Mouse (Mus musculus): ENCODE measurements around the gene Ate1. TPM values are rescaled to one million over a fixed set of nuclear protein-coding genes. Genes with fewer than 3 reads are reported as not detected.
"Not testable (repeated sequence)": the region's sequence is repeated elsewhere in the genome, so short reads cannot be mapped to it uniquely, and the experiment has no call there.

The Ate1 gene
- polyA plus RNA-seq, 1 experiment from 2014 or later: 73.7 TPM

GRCm38 (mm10) chr7:130535174-130535573 lies 15.0 kb upstream of the Ate1 start:
- H3K4me2 ChIP-seq (ENCODE audit: low read length): no peak overlapping the region
- no peak overlapping the region for H3K4me3 ChIP-seq (ENCODE audit: low read depth, low read length)
- no peak for DNase-seq (ENCODE audit: low spot score)
- H3K4me1 ChIP-seq (ENCODE audit: control insufficient read depth, insufficient read depth, low read length): no peaks in the 10 kb centered on the region
- peaks cover 61% of the 10 kb centered on the region for H3K36me3 ChIP-seq (ENCODE audit: control insufficient read depth, insufficient read depth, low read length)
- no peak overlapping the region for H3K9ac ChIP-seq (ENCODE audit: low read length)
- WGBS: 89% methylated on average over 4 of the region's 4 CpGs
- no peak for ATAC-seq
- no peaks in the 10 kb centered on the region for H3K27me3 ChIP-seq (replicated peaks; ENCODE audit: control insufficient read depth, insufficient read depth, low read length)
- H3K27ac ChIP-seq (ENCODE audit: low read depth, low read length): no peak overlapping the region
- H3K9me3 ChIP-seq (replicated peaks; ENCODE audit: control insufficient read depth, low read length): no peaks in the 10 kb centered on the region

DNA sequence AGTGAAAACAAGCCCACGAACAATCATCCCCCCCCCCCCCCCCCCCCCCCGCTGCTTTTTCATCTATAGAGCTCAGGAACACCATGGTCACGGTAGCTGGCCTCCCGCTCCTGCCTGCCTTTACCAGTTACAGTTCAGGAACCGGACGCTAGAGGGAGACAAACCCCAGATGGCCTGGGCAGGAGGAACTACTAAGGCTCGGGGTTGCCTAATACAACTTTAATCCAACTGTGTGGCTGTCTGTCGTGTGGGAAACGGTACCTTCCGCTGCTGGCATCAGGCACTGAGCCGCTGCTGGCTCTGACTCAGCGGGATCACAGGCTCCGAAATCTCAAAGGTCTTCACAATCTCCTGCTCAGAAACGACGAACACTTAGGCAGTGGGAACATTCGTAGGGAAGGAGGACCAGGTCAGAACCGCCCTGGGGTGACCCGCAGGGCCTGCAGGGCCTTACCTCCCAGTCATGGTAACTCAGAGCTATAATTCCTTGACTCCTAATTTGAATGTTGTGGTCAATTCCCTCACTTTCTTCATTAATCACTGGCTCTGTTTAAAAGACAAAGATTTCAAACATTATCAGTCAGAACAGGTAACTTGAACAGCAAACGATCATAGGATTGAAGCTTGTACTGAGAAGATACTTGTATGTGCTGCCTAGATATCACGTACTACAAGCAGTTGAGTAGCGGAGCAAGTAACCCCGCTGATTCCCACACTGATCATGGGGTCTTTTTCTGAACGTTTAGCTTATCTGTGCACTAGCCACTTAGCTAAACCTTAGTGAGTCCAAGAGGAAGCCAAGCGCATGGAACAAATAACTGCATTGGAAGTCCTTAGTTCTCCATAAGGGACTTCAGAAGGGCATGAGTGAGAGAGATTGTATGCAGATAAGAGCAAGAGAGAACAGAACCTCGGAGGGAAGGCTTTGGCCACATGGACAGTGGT lies 13.4 kb upstream of the Ate1 start:
- peak; percentile 71 for ATAC-seq
- Histone ChIP-seq H3K9ac (ENCODE audit: low read length) (no peak overlapping the region), H3K4me3 (ENCODE audit: low read depth, low read length) (no peak overlapping the region), H3K36me3 (ENCODE audit: control insufficient read depth, insufficient read depth, low read length) (peaks cover 45% of the 10 kb centered on the region), H3K27me3 (replicated peaks; ENCODE audit: control insufficient read depth, insufficient read depth, low read length) (no peaks in the 10 kb centered on the region), H3K4me1 (ENCODE audit: control insufficient read depth, insufficient read depth, low read length) (no peaks in the 10 kb centered on the region), H3K9me3 (replicated peaks; ENCODE audit: control insufficient read depth, low read length) (no peaks in the 10 kb centered on the region), H3K27ac (ENCODE audit: low read depth, low read length) (no peak overlapping the region), H3K4me2 (ENCODE audit: low read length) (no peak overlapping the region)
- WGBS: 47% methylated on average over 24 of the region's 25 CpGs
- DNase-seq (ENCODE audit: low spot score): peak; percentile 85

- H3K36me3 ChIP-seq (ENCODE audit: control insufficient read depth, insufficient read depth, low read length): peaks cover 23% of the 10 kb centered on the region
- 96% methylated on average over 14 of the region's 15 CpGs for WGBS
- H3K27me3 ChIP-seq (replicated peaks; ENCODE audit: control insufficient read depth, insufficient read depth, low read length); DNase-seq (ENCODE audit: low spot score); H3K4me3 ChIP-seq (ENCODE audit: low read depth, low read length); H3K27ac ChIP-seq (ENCODE audit: low read depth, low read length); H3K4me1 ChIP-seq (ENCODE audit: control insufficient read depth, insufficient read depth, low read length); H3K9me3 ChIP-seq (replicated peaks; ENCODE audit: control insufficient read depth, low read length); ATAC-seq; H3K9ac ChIP-seq (ENCODE audit: low read length); H3K4me2 ChIP-seq (ENCODE audit: low read length): not testable (repeated sequence)
Measured at GRCm38 (mm10) chr7:130531138-130531537, 11.0 kb upstream of the Ate1 start.

GRCm38 (mm10) chr7:130527306-130527705 lies 7.1 kb upstream of the Ate1 start:
- H3K27ac ChIP-seq (ENCODE audit: low read depth, low read length): no peak overlapping the region
- DNase-seq (ENCODE audit: low spot score): no peak

DNA sequence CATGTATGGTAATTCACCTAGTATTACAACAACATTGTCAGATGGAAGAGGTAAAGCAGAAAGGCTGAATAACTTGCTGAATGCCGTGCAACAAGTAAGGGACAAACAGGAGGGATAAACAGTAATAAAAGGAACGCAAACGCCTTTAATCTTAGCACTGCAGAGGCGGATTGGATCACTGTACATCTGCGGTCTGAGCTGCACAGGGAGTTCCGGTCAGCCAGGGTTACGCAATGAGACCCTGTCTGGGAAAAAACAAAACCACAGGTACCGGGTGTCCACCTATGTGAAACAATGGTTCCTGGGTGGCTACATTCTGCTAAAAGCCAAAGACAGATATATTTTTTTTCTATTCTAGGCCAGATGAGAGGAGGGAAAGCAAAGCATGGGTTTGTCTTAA lies 3.3 kb upstream of the Ate1 start:
- ATAC-seq: no peak
- H3K36me3 ChIP-seq (ENCODE audit: control insufficient read depth, insufficient read depth, low read length): no peaks in the 10 kb centered on the region
- H3K4me3 ChIP-seq (ENCODE audit: low read depth, low read length): no peak overlapping the region
- H3K9ac ChIP-seq (ENCODE audit: low read length): no peak overlapping the region
- peaks cover 3% of the 10 kb centered on the region; the same call in 1 of the 2 replicates for H3K4me1 ChIP-seq (ENCODE audit: control insufficient read depth, insufficient read depth, low read length)
- H3K27me3 ChIP-seq (replicated peaks; ENCODE audit: control insufficient read depth, insufficient read depth, low read length): no peaks in the 10 kb centered on the region
- WGBS: 93% methylated on average over 8 of the region's 8 CpGs
- no peak overlapping the region for H3K27ac ChIP-seq (ENCODE audit: low read depth, low read length)
- H3K4me2 ChIP-seq (ENCODE audit: low read length): no peak overlapping the region
- no peaks in the 10 kb centered on the region for H3K9me3 ChIP-seq (replicated peaks; ENCODE audit: control insufficient read depth, low read length)
- DNase-seq (ENCODE audit: low spot score): no peak

More at GRCm38 (mm10) chr7:130527306-130527705, 7.1 kb upstream of the Ate1 start:
- Histone ChIP-seq H3K9ac (ENCODE audit: low read length) (no peak overlapping the region), H3K27me3 (replicated peaks; ENCODE audit: control insufficient read depth, insufficient read depth, low read length) (no peaks in the 10 kb centered on the region), H3K4me2 (ENCODE audit: low read length) (no peak overlapping the region), H3K4me1 (ENCODE audit: control insufficient read depth, insufficient read depth, low read length) (no peaks in the 10 kb centered on the region), H3K36me3 (ENCODE audit: control insufficient read depth, insufficient read depth, low read length) (peaks cover 8% of the 10 kb centered on the region), H3K9me3 (replicated peaks; ENCODE audit: control insufficient read depth, low read length) (no peaks in the 10 kb centered on the region), H3K4me3 (ENCODE audit: low read depth, low read length) (no peak overlapping the region)
- WGBS: 81% methylated on average over 9 of the region's 9 CpGs
- ATAC-seq: no peak

DNA sequence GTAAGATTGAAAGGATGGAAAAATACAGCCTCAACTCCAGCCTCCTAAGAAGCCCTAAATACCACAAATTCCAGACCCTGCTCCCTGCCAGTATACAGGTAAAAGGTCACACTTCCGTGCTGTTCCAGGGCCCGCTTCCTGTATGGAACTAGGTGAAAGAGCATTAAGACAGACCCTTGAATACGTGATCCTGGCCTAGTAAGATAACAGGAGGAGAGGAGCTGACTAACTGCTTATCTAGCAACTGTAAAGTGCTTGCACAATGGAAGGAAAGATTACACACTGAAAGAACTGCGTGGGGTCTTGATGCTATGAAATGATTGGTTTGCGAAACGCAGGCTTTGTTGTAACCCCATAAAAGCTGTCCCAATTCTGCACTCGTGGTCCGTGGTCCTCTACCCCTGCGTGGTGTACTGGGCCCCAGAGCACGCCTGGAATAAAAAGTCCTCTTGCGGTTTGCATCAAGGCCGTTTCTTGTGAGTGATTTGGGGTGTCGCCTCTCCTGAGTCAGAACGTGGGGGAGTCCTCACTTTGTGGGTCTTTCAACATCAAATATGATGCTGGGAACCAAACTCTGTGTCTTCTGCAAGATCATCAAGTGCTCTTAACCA lies 748 bp upstream of the Ate1 start:
- no peak overlapping the region for H3K9ac ChIP-seq (ENCODE audit: low read length)
- H3K4me2 ChIP-seq (ENCODE audit: low read length): no peak overlapping the region
- H3K4me1 ChIP-seq (ENCODE audit: control insufficient read depth, insufficient read depth, low read length): peaks cover 13% of the 10 kb centered on the region
- no peak overlapping the region for H3K4me3 ChIP-seq (ENCODE audit: low read depth, low read length)
- DNase-seq (ENCODE audit: low spot score): no peak
- H3K9me3 ChIP-seq (replicated peaks; ENCODE audit: control insufficient read depth, low read length): no peaks in the 10 kb centered on the region
- H3K36me3 ChIP-seq (ENCODE audit: control insufficient read depth, insufficient read depth, low read length): no peaks in the 10 kb centered on the region
- ATAC-seq: no peak
- H3K27me3 ChIP-seq (replicated peaks; ENCODE audit: control insufficient read depth, insufficient read depth, low read length): no peaks in the 10 kb centered on the region
- 94% methylated on average over 14 of the region's 14 CpGs for WGBS
- no peak overlapping the region; the same call in 1 of the 2 replicates for H3K27ac ChIP-seq (ENCODE audit: low read depth, low read length)

GRCm38 (mm10) chr7:130519096-130520048 lies 797 bp downstream of the Ate1 start:
- ATAC-seq (peak; percentile 98), DNase-seq (ENCODE audit: low spot score) (peak; percentile 99)
- H3K4me3 ChIP-seq (ENCODE audit: low read depth, low read length): peak overlapping the region; percentile 80
- 0 out of 2 replicates have a peak, but pooled peaks cover 5% of the 10 kb centered on the region for H3K36me3 ChIP-seq (ENCODE audit: control insufficient read depth, insufficient read depth, low read length)
- no peaks in the 10 kb centered on the region for H3K27me3 ChIP-seq (replicated peaks; ENCODE audit: control insufficient read depth, insufficient read depth, low read length)
- H3K4me2 ChIP-seq (ENCODE audit: low read length): peak overlapping the region; percentile 66
- peaks cover 13% of the 10 kb centered on the region for H3K4me1 ChIP-seq (ENCODE audit: control insufficient read depth, insufficient read depth, low read length)
- under 1% methylated on average over 81 of the region's 90 CpGs for WGBS
- H3K9ac ChIP-seq (ENCODE audit: low read length): peak overlapping the region; percentile 97
- H3K27ac ChIP-seq (ENCODE audit: low read depth, low read length): peak overlapping the region; percentile 96
- no peaks in the 10 kb centered on the region for H3K9me3 ChIP-seq (replicated peaks; ENCODE audit: control insufficient read depth, low read length)
